Mouse (Mus musculus) cerebellum, adult 2 months (tissue): ENCODE results near the gene Abl1. TPM values are rescaled to one million over a fixed set of nuclear protein-coding genes. Genes with fewer than 3 reads are reported as not detected.

Experiments used
- DNase-seq, 2 experiments: peaks; one replicate each; pipeline ENCODE4 v3.0.0; 2021
- H3K27ac ChIP-seq: fragments of 200-500 bp; 2 replicates; pipeline ENCODE4 v1.5.1; 2012; ENCODE audit warnings: low read length, control low read depth, inconsistent platforms; ENCODE audit not compliant: insufficient read depth
- H3K27me3 ChIP-seq: fragments of 200-500 bp; 2 replicates; pipeline ENCODE4 v1.6.1; 2012; ENCODE audit warnings: inconsistent platforms, mild to moderate bottlenecking, low read length, moderate library complexity; ENCODE audit not compliant: control insufficient read depth, insufficient read depth
- H3K4me1 ChIP-seq: fragments of 200-500 bp; 2 replicates; pipeline ENCODE4 v1.6.1; 2011; ENCODE audit warnings: low read length; ENCODE audit not compliant: control insufficient read depth, insufficient read depth
- H3K4me3 ChIP-seq: fragments of 200-500 bp; replicated peaks from 2 replicates; pipeline ENCODE3; 2011; ENCODE audit warnings: mild to moderate bottlenecking, low read depth, low read length, control low read depth; ENCODE audit not compliant: insufficient read depth
- CTCF ChIP-seq: fragments of 200-500 bp; IDR thresholded peaks from 2 replicates; pipeline ENCODE4 v1.5.1; 2011; ENCODE audit warnings: low read depth, mild to moderate bottlenecking, control low read depth, low read length, moderate library complexity, borderline replicate concordance; ENCODE audit not compliant: insufficient read depth
- POLR2A ChIP-seq: fragments of 200-500 bp; IDR thresholded peaks from 2 replicates; pipeline ENCODE4 v1.6.1; 2011; ENCODE audit warnings: low read length, control low read depth, borderline replicate concordance; ENCODE audit not compliant: insufficient read depth
- WGBS: fragments of 180-500 bp; shearing (Covaris S2); methylation state at CpG from one replicate; pipeline ENCODE4 v1.1.7; 2018; 5-methylcytosine and 5-hydroxymethylcytosine counted together
- polyA plus RNA-seq: library from polyadenylated mRNA; depleted of rRNA; stranded (reverse); fragments of >200 nt; gene quantifications from 2 replicates; pipeline ENCODE4 v1.2.3, GENCODE M21; 2012

Gene Abl1
- polyA plus RNA-seq, 1 experiment, result 45.0 TPM

- peak; percentile 80 for TF ChIP-seq CTCF
- TF ChIP-seq POLR2A, result no peak
Measured at GRCm38 (mm10) chr2:31815367-31815766, 127.2 kb downstream of the Abl1 start.

GRCm38 (mm10) chr2:31822524-31823371 is 134.6 kb downstream of the Abl1 start:
- 22% methylated on average over 39 of the region's 39 CpGs for whole genome bisulfite sequencing

More at GRCm38 (mm10) chr2:31815367-31815766, 127.2 kb downstream of the Abl1 start:
- H3K27me3 ChIP-seq, result no peaks in the 10 kb centered on the region
- H3K4me1 ChIP-seq, result peaks cover 5% of the 10 kb centered on the region; the same call in 1 of the 2 replicates
- H3K4me3 ChIP-seq, result no peak overlapping the region
- 45% methylated on average over 5 of the region's 5 CpGs for WGBS
- H3K27ac ChIP-seq, result no peak overlapping the region
- peak; percentile 62 to 71 for DNase-seq

GRCm38 (mm10) chr2:31823933-31824730 is 136.0 kb downstream of the Abl1 start:
- Histone ChIP-seq H3K27ac (no peak overlapping the region), H3K4me1 (peaks cover 46% of the 10 kb centered on the region), H3K4me3 (no peak overlapping the region), H3K27me3 (no peaks in the 10 kb centered on the region)
- no peak for TF ChIP-seq POLR2A
- TF ChIP-seq CTCF, result peak; percentile 48; the same call in 1 of the 2 replicates
- peak in 1 of 2 experiments; percentile 41 for DNase-seq
- 61% methylated on average over 13 of the region's 15 CpGs for WGBS

More at GRCm38 (mm10) chr2:31822524-31823371, 134.6 kb downstream of the Abl1 start:
- TF ChIP-seq POLR2A (no peak), CTCF (no peak)
- DNase-seq, result peak; percentile 63 to 64
- peaks cover 37% of the 10 kb centered on the region for H3K4me1 ChIP-seq
- H3K27ac ChIP-seq, result no peak overlapping the region
- H3K27me3 ChIP-seq, result no peaks in the 10 kb centered on the region
- peak overlapping the region; percentile 39 for H3K4me3 ChIP-seq

GRCm38 (mm10) chr2:31825469-31825911 is 137.3 kb downstream of the Abl1 start:
- Histone ChIP-seq H3K27ac (no peak overlapping the region), H3K4me3 (no peak overlapping the region), H3K27me3 (no peaks in the 10 kb centered on the region), H3K4me1 (peaks cover 46% of the 10 kb centered on the region)
- WGBS, result 18% methylated on average over 16 of the region's 16 CpGs
- peak; percentile 61 to 65 for DNase-seq
- TF ChIP-seq POLR2A, result no peak
- no peak for TF ChIP-seq CTCF

GRCm38 (mm10) chr2:31826094-31827085 is 138.2 kb downstream of the Abl1 start:
- WGBS, result 62% methylated on average over 14 of the region's 14 CpGs
- peak; percentile 47 to 52 for DNase-seq
- TF ChIP-seq CTCF (no peak), POLR2A (no peak)
- no peak overlapping the region for H3K4me3 ChIP-seq
- H3K27ac ChIP-seq, result no peak overlapping the region
- H3K27me3 ChIP-seq, result no peaks in the 10 kb centered on the region
- H3K4me1 ChIP-seq, result peaks cover 46% of the 10 kb centered on the region

GRCm38 (mm10) chr2:31827877-31828276 is 139.7 kb downstream of the Abl1 start:
- TF ChIP-seq CTCF (no peak), POLR2A (no peak)
- 39% methylated on average over 7 of the region's 7 CpGs for WGBS
- no peak for DNase-seq

More at GRCm38 (mm10) chr2:31827877-31828276, 139.7 kb downstream of the Abl1 start:
- Histone ChIP-seq H3K4me3 (no peak overlapping the region), H3K4me1 (peaks cover 45% of the 10 kb centered on the region), H3K27me3 (no peaks in the 10 kb centered on the region), H3K27ac (no peak overlapping the region)
